Mouse (Mus musculus): Measurements from ENCODE around the gene Bcl2a1a. TPM values are rescaled to one million over a fixed set of nuclear protein-coding genes. Genes with fewer than 3 reads are reported as not detected.
"Not testable (repeated sequence)": the region's sequence is repeated elsewhere in the genome, so short reads cannot be mapped to it uniquely, and the experiment has no call there.

The Bcl2a1a gene
- not detected in 2 replicates for polyA plus RNA-seq (2015; fragmentation: Nextera tagmentation; extraction: Ambion mirVana)

- WGBS = 93% methylated on average over 5 of the region's 5 CpGs
- not testable (repeated sequence) for ATAC-seq (ENCODE audit: low FRiP score, low read depth); H3K4me2 ChIP-seq (replicated peaks); H3K36me3 ChIP-seq; H3K9ac ChIP-seq; H3K27ac ChIP-seq; H3K9me3 ChIP-seq; H3K4me3 ChIP-seq; H3K27me3 ChIP-seq; H3K4me1 ChIP-seq
Measured at GRCm38 (mm10) chr9:88956670-88957153, at the start of gene Bcl2a1a. Bcl2a1a (plus strand) TSS chr9:88956900.

GRCm38 (mm10) chr9:88916576-88916975, 40.1 kb upstream of the Bcl2a1a start:
- not testable (repeated sequence) for H3K9ac ChIP-seq; H3K9me3 ChIP-seq; H3K4me3 ChIP-seq; H3K4me2 ChIP-seq (replicated peaks); H3K27ac ChIP-seq; H3K4me1 ChIP-seq; H3K36me3 ChIP-seq; ATAC-seq (ENCODE audit: low FRiP score, low read depth); H3K27me3 ChIP-seq
- 83% methylated on average over 5 of the region's 5 CpGs for WGBS

GRCm38 (mm10) chr9:88938312-88938711, 18.4 kb upstream of the Bcl2a1a start:
- not testable (repeated sequence) for H3K9me3 ChIP-seq; H3K27ac ChIP-seq; H3K4me2 ChIP-seq (replicated peaks); H3K36me3 ChIP-seq; H3K9ac ChIP-seq; H3K4me3 ChIP-seq; ATAC-seq (ENCODE audit: low FRiP score, low read depth); H3K4me1 ChIP-seq; H3K27me3 ChIP-seq
- WGBS = 24% methylated on average over 2 of the region's 3 CpGs

- not testable (repeated sequence) for H3K4me2 ChIP-seq (replicated peaks); H3K27me3 ChIP-seq; H3K27ac ChIP-seq; H3K9me3 ChIP-seq; H3K9ac ChIP-seq; H3K4me3 ChIP-seq; ATAC-seq (ENCODE audit: low FRiP score, low read depth); H3K4me1 ChIP-seq; H3K36me3 ChIP-seq
Measured at GRCm38 (mm10) chr9:88951466-88951865, 5.2 kb upstream of the Bcl2a1a start.

- H3K36me3 ChIP-seq; H3K4me2 ChIP-seq (replicated peaks); H3K27me3 ChIP-seq; H3K4me3 ChIP-seq; H3K9me3 ChIP-seq; ATAC-seq (ENCODE audit: low FRiP score, low read depth); H3K27ac ChIP-seq; H3K4me1 ChIP-seq; H3K9ac ChIP-seq: not testable (repeated sequence)
Measured at GRCm38 (mm10) chr9:88953151-88953550, 3.5 kb upstream of the Bcl2a1a start.

GRCm38 (mm10) chr9:88955224-88955623, 1.5 kb upstream of the Bcl2a1a start:
- H3K4me3 ChIP-seq; H3K27ac ChIP-seq; H3K4me1 ChIP-seq; H3K9ac ChIP-seq; ATAC-seq (ENCODE audit: low FRiP score, low read depth); H3K36me3 ChIP-seq; H3K9me3 ChIP-seq; H3K4me2 ChIP-seq (replicated peaks); H3K27me3 ChIP-seq: not testable (repeated sequence)
- 60% methylated on average over 1 of the region's 1 CpGs for WGBS

GRCm38 (mm10) chr9:88956035-88956434, 665 bp upstream of the Bcl2a1a start:
- not testable (repeated sequence) for H3K9ac ChIP-seq; H3K27me3 ChIP-seq; H3K4me1 ChIP-seq; H3K36me3 ChIP-seq; H3K27ac ChIP-seq; H3K4me2 ChIP-seq (replicated peaks); H3K9me3 ChIP-seq; H3K4me3 ChIP-seq; ATAC-seq (ENCODE audit: low FRiP score, low read depth)
- WGBS = 77% methylated on average over 4 of the region's 4 CpGs

- Histone ChIP-seq H3K4me3 (no peak overlapping the region), H3K9me3 (no peaks in the 10 kb centered on the region), H3K4me2 (replicated peaks) (no peak overlapping the region), H3K27me3 (no peaks in the 10 kb centered on the region), H3K27ac (no peak overlapping the region), H3K4me1 (no peaks in the 10 kb centered on the region), H3K36me3 (no peaks in the 10 kb centered on the region), H3K9ac (no peak overlapping the region)
- 82% methylated on average over 3 of the region's 3 CpGs for WGBS
- ATAC-seq (ENCODE audit: low FRiP score, low read depth) = no peak
Measured at GRCm38 (mm10) chr9:88958891-88959290, 2.2 kb downstream of the Bcl2a1a start.

- not testable (repeated sequence) for H3K4me3 ChIP-seq; ATAC-seq (ENCODE audit: low FRiP score, low read depth); H3K4me2 ChIP-seq (replicated peaks); H3K9ac ChIP-seq; H3K27me3 ChIP-seq; H3K36me3 ChIP-seq; H3K9me3 ChIP-seq; H3K4me1 ChIP-seq; H3K27ac ChIP-seq
- 54% methylated on average over 1 of the region's 1 CpGs for WGBS
Measured at GRCm38 (mm10) chr9:88959981-88960380, 3.3 kb downstream of the Bcl2a1a start.

- H3K4me1 ChIP-seq; H3K9me3 ChIP-seq; H3K4me2 ChIP-seq (replicated peaks); H3K27ac ChIP-seq; H3K36me3 ChIP-seq; H3K27me3 ChIP-seq; H3K9ac ChIP-seq; H3K4me3 ChIP-seq; ATAC-seq (ENCODE audit: low FRiP score, low read depth): not testable (repeated sequence)
- 64% methylated on average over 1 of the region's 6 CpGs for WGBS
Measured at GRCm38 (mm10) chr9:88966462-88966861, 9.8 kb downstream of the Bcl2a1a start.

GRCm38 (mm10) chr9:88969502-88969901, 12.8 kb downstream of the Bcl2a1a start:
- H3K27me3 ChIP-seq; H3K27ac ChIP-seq; H3K4me1 ChIP-seq; H3K36me3 ChIP-seq; H3K4me2 ChIP-seq (replicated peaks); H3K9ac ChIP-seq; H3K4me3 ChIP-seq; ATAC-seq (ENCODE audit: low FRiP score, low read depth); H3K9me3 ChIP-seq: not testable (repeated sequence)
- whole genome bisulfite sequencing = 85% methylated on average over 2 of the region's 2 CpGs

- not testable (repeated sequence) for H3K27ac ChIP-seq; H3K4me2 ChIP-seq (replicated peaks); H3K27me3 ChIP-seq; H3K36me3 ChIP-seq; ATAC-seq (ENCODE audit: low FRiP score, low read depth); H3K9ac ChIP-seq; H3K4me1 ChIP-seq; H3K4me3 ChIP-seq; H3K9me3 ChIP-seq
- WGBS = 81% methylated on average over 4 of the region's 4 CpGs
Measured at GRCm38 (mm10) chr9:88976875-88977274, 20.2 kb downstream of the Bcl2a1a start.

- H3K4me1 ChIP-seq; ATAC-seq (ENCODE audit: low FRiP score, low read depth); H3K36me3 ChIP-seq; H3K9me3 ChIP-seq; H3K4me3 ChIP-seq; H3K4me2 ChIP-seq (replicated peaks); H3K27me3 ChIP-seq; H3K9ac ChIP-seq; H3K27ac ChIP-seq: not testable (repeated sequence)
- 95% methylated on average over 2 of the region's 2 CpGs for WGBS
Measured at GRCm38 (mm10) chr9:88979781-88980180, 23.1 kb downstream of the Bcl2a1a start.
